Mouse (Mus musculus) left cerebral cortex, adult 18-20 months (tissue): ENCODE results near the gene Rnpepl1. TPM values are rescaled to one million over a fixed set of nuclear protein-coding genes. Genes with fewer than 3 reads are reported as not detected.

ENCODE experiments used
- DNase-seq, 2 experiments: peaks; one replicate each; pipeline ENCODE4 v3.0.0; 2021 to 2022; ENCODE audit warnings: low spot score in 2 of 2, mixed read lengths in 1 of 2
- long read RNA-seq, 2 experiments: library from polyadenylated mRNA; stranded (forward); transcript quantifications; one replicate each; pipeline ENCODE4 v2.0.0; 2021
- total RNA-seq, 2 experiments: library from RNA; stranded (reverse); gene quantifications; 2 replicates each; pipeline ENCODE4 v1.2.3; 2021

The Rnpepl1 gene
- 10 to 100 TPM; 30.2 to 34.4 TPM for total RNA-seq
- long read RNA-seq, experiment 1, transcript Rnpepl1-201 (11 exons, 3,337 nt): major isoform, 8 of 38 reads
- long read RNA-seq, experiment 1, partial matches to known transcripts: 8 of 38 reads
- long read RNA-seq, experiment 1, other reads (novel, unspliced or antisense): 19 of 38 reads
- long read RNA-seq, experiment 2, full-length matches to known transcripts: 7 of 20 reads
- long read RNA-seq, experiment 2, partial matches to known transcripts: 5 of 20 reads
- long read RNA-seq, experiment 2, other reads (novel, unspliced or antisense): 8 of 20 reads

GRCm38 (mm10) chr1:92910239-92910885 lies at the start of gene Rnpepl1:
Gene Rnpepl1, plus strand, starts transcription at chr1:92910783.
- peak; percentile 70 to 82 for DNase-seq

- DNase-seq: no peak
These were observed 49.1 kb upstream of the Rnpepl1 start for GRCm38 (mm10) chr1:92861503-92861902.

GRCm38 (mm10) chr1:92863268-92863667 lies 47.3 kb upstream of the Rnpepl1 start:
- no peak for DNase-seq

GRCm38 (mm10) chr1:92866170-92866569 lies 44.4 kb upstream of the Rnpepl1 start:
- no peak for DNase-seq

- no peak for DNase-seq
These were observed 40.6 kb upstream of the Rnpepl1 start for GRCm38 (mm10) chr1:92869985-92870384.

- no peak for DNase-seq
These were observed 37.9 kb upstream of the Rnpepl1 start for GRCm38 (mm10) chr1:92872666-92873065.

- no peak for DNase-seq
These were observed 36.6 kb upstream of the Rnpepl1 start for GRCm38 (mm10) chr1:92874011-92874410.

- DNase-seq: peak in 1 of 2 experiments; percentile 53
These were observed 35.0 kb upstream of the Rnpepl1 start for GRCm38 (mm10) chr1:92875360-92876111.

GRCm38 (mm10) chr1:92877431-92877978 lies 33.1 kb upstream of the Rnpepl1 start:
- DNase-seq: no peak

- DNase-seq: no peak
These were observed 32.4 kb upstream of the Rnpepl1 start for GRCm38 (mm10) chr1:92878066-92878741.

- DNase-seq: peak; percentile 65 to 77
These were observed 31.3 kb upstream of the Rnpepl1 start for GRCm38 (mm10) chr1:92879266-92879665.

GRCm38 (mm10) chr1:92880101-92880500 lies 30.5 kb upstream of the Rnpepl1 start:
- no peak for DNase-seq

GRCm38 (mm10) chr1:92881982-92882381 lies 28.6 kb upstream of the Rnpepl1 start:
- DNase-seq: no peak

GRCm38 (mm10) chr1:92888901-92889655 lies 21.5 kb upstream of the Rnpepl1 start:
- no peak for DNase-seq

GRCm38 (mm10) chr1:92892791-92893190 lies 17.8 kb upstream of the Rnpepl1 start:
- DNase-seq: no peak

- no peak for DNase-seq
These were observed 16.7 kb upstream of the Rnpepl1 start for GRCm38 (mm10) chr1:92893896-92894295.

GRCm38 (mm10) chr1:92895089-92895488 lies 15.5 kb upstream of the Rnpepl1 start:
- DNase-seq: peak; percentile 85 to 86

- peak; percentile 58 to 65 for DNase-seq
These were observed 7.8 kb upstream of the Rnpepl1 start, which contains the start of gene Ankmy1 for GRCm38 (mm10) chr1:92902786-92903185. Gene Ankmy1, minus strand, starts transcription at chr1:92902906.

GRCm38 (mm10) chr1:92903627-92904026 lies 7.0 kb upstream of the Rnpepl1 start:
- DNase-seq: no peak

GRCm38 (mm10) chr1:92905703-92906310 lies 4.8 kb upstream of the Rnpepl1 start:
- no peak for DNase-seq
